Mouse (Mus musculus) stomach, postnatal 0 days (tissue): ENCODE measurements at regions not wholly inside any gene's neighbourhood (a gene's known extent, or its start where the extent isn't known, plus 50 kb on each side); places are given as distances from the start of the nearest gene placed in this dataset.

Experiments
- CTCF ChIP-seq: IDR thresholded peaks from 2 replicates; pipeline ENCODE4 v1.5.1; 2016; ENCODE audit warnings: antibody characterized with exemption, low read depth, mild to moderate bottlenecking, moderate library complexity
- EP300 ChIP-seq: optimal IDR thresholded peaks from 2 replicates; pipeline ENCODE3; 2016; ENCODE audit warnings: antibody characterized with exemption

- no peak for TF ChIP-seq CTCF
- TF ChIP-seq EP300, result no peak
Measured at GRCm38 (mm10) chr5:119748667-119749066, 78.2 kb downstream of the Tbx3 start.
